Mouse (Mus musculus) liver, embryonic 12.5 days (tissue): Measurements from ENCODE around the gene Mex3b. TPM values are rescaled to one million over a fixed set of nuclear protein-coding genes. Genes with fewer than 3 reads are reported as not detected.

ENCODE experiments used
- ATAC-seq: fragments of 200-750 bp; cut with Nextera tagmentation; 2 replicates; pipeline ENCODE4 v1.8.0; 2017; ENCODE audit warnings: moderate number of reproducible peaks, mild to moderate bottlenecking, moderate library complexity
- H3K27ac ChIP-seq: fragments of 300-500 bp; sonication (generic); 2 replicates; pipeline ENCODE4 v1.5.1; 2016; ENCODE audit warnings: mild to moderate bottlenecking
- H3K27me3 ChIP-seq: fragments of 300-500 bp; sonication (generic); replicated peaks from 2 replicates; pipeline ENCODE4 v1.6.1; 2016; ENCODE audit warnings: mild to moderate bottlenecking, moderate library complexity
- H3K36me3 ChIP-seq: fragments of 300-500 bp; sonication (generic); 2 replicates; pipeline ENCODE4 v1.6.1; 2016; ENCODE audit warnings: mild to moderate bottlenecking, moderate library complexity
- H3K4me1 ChIP-seq: fragments of 300-500 bp; sonication (generic); 2 replicates; pipeline ENCODE4 v1.6.1; 2016
- H3K4me2 ChIP-seq: fragments of 300-500 bp; sonication (generic); 2 replicates; pipeline ENCODE4 v1.6.1; 2016; ENCODE audit warnings: mild to moderate bottlenecking, moderate library complexity
- H3K4me3 ChIP-seq: fragments of 300-500 bp; sonication (generic); 2 replicates; pipeline ENCODE4 v1.5.1; 2016; ENCODE audit warnings: mild to moderate bottlenecking, moderate library complexity
- H3K9ac ChIP-seq: fragments of 300-500 bp; sonication (generic); 2 replicates; pipeline ENCODE4 v1.6.1; 2016; ENCODE audit warnings: mild to moderate bottlenecking, moderate library complexity
- H3K9me3 ChIP-seq: fragments of 300-500 bp; sonication (generic); replicated peaks from 2 replicates; pipeline ENCODE4 v1.6.1; 2016; ENCODE audit warnings: mild to moderate bottlenecking, moderate library complexity
- WGBS: fragments of 180-500 bp; shearing (Covaris S2); methylation state at CpG from one replicate; pipeline ENCODE4 v1.1.7; 2016; ENCODE audit not compliant: insufficient replicate concordance; 5-methylcytosine and 5-hydroxymethylcytosine counted together
- polyA plus RNA-seq: library from polyadenylated mRNA; unstranded; fragments of >200 nt; fragmentation: Nextera tagmentation; extraction: Ambion mirVana; gene quantifications from 2 replicates; pipeline ENCODE4 v1.2.1, GENCODE M21; 2016

The Mex3b gene
- 2.7 and 3.2 TPM in 2 replicates for polyA plus RNA-seq

- H3K36me3 ChIP-seq: 0 out of 2 replicates have a peak, but pooled peaks cover 6% of the 10 kb centered on the region
- H3K27me3 ChIP-seq: peaks cover 69% of the 10 kb centered on the region
- H3K9ac ChIP-seq: peak within 1 kb of the TSS; percentile 75
- peak within 1 kb of the TSS; percentile 87 for H3K4me2 ChIP-seq
- peak within 1 kb of the TSS; percentile 84 for H3K27ac ChIP-seq
- peak within 1 kb of the TSS; percentile 69 for H3K4me3 ChIP-seq
- no peaks in the 10 kb centered on the region for H3K9me3 ChIP-seq
- WGBS: under 1% methylated on average over 81 of the region's 87 CpGs
- H3K4me1 ChIP-seq: peaks cover 44% of the 10 kb centered on the region
- ATAC-seq: peak; percentile 9; the same call in 1 of the 2 replicates
These were observed at the start of gene Mex3b for GRCm38 (mm10) chr7:82867271-82868121. Gene Mex3b, plus strand, starts transcription at chr7:82867333.

- H3K9me3 ChIP-seq: no peaks in the 10 kb centered on the region
- no peak overlapping the region for H3K9ac ChIP-seq
- H3K4me2 ChIP-seq: no peak overlapping the region
- H3K4me3 ChIP-seq: no peak overlapping the region
- no peak for ATAC-seq
- H3K27me3 ChIP-seq: no peaks in the 10 kb centered on the region
- no peaks in the 10 kb centered on the region for H3K36me3 ChIP-seq
- 78% methylated on average over 7 of the region's 7 CpGs for WGBS
- H3K4me1 ChIP-seq: no peaks in the 10 kb centered on the region
- no peak overlapping the region for H3K27ac ChIP-seq
These were observed 47.6 kb upstream of the Mex3b start for GRCm38 (mm10) chr7:82819541-82819940.

- Histone ChIP-seq H3K4me1 (no peaks in the 10 kb centered on the region), H3K36me3 (no peaks in the 10 kb centered on the region), H3K27ac (no peak overlapping the region), H3K4me3 (no peak overlapping the region), H3K9me3 (no peaks in the 10 kb centered on the region), H3K9ac (no peak overlapping the region), H3K4me2 (no peak overlapping the region), H3K27me3 (no peaks in the 10 kb centered on the region)
- ATAC-seq: no peak
- WGBS: 46% methylated on average over 4 of the region's 4 CpGs
These were observed 46.5 kb upstream of the Mex3b start for GRCm38 (mm10) chr7:82820661-82821060.

- ATAC-seq: no peak
- H3K27ac ChIP-seq: no peak overlapping the region
- H3K4me3 ChIP-seq: no peak overlapping the region
- WGBS: 61% methylated on average over 3 of the region's 3 CpGs
- no peaks in the 10 kb centered on the region for H3K4me1 ChIP-seq
- no peaks in the 10 kb centered on the region for H3K27me3 ChIP-seq
- no peak overlapping the region for H3K9ac ChIP-seq
- H3K36me3 ChIP-seq: no peaks in the 10 kb centered on the region
- no peaks in the 10 kb centered on the region for H3K9me3 ChIP-seq
- no peak overlapping the region for H3K4me2 ChIP-seq
These were observed 45.6 kb upstream of the Mex3b start for GRCm38 (mm10) chr7:82821501-82821900.

- Histone ChIP-seq H3K4me3 (no peak overlapping the region), H3K4me1 (no peaks in the 10 kb centered on the region), H3K4me2 (no peak overlapping the region), H3K27ac (no peak overlapping the region), H3K9me3 (no peaks in the 10 kb centered on the region), H3K9ac (no peak overlapping the region), H3K27me3 (no peaks in the 10 kb centered on the region), H3K36me3 (no peaks in the 10 kb centered on the region)
- 52% methylated on average over 1 of the region's 1 CpGs for WGBS
- ATAC-seq: no peak
These were observed 44.6 kb upstream of the Mex3b start for GRCm38 (mm10) chr7:82822528-82822927.

- no peak overlapping the region for H3K4me3 ChIP-seq
- H3K9me3 ChIP-seq: no peaks in the 10 kb centered on the region
- no peaks in the 10 kb centered on the region for H3K36me3 ChIP-seq
- H3K27ac ChIP-seq: no peak overlapping the region
- no peak for ATAC-seq
- H3K4me1 ChIP-seq: no peaks in the 10 kb centered on the region; the same call in 1 of the 2 replicates
- H3K27me3 ChIP-seq: no peaks in the 10 kb centered on the region
- no peak overlapping the region for H3K4me2 ChIP-seq
- H3K9ac ChIP-seq: no peak overlapping the region
- 25% methylated on average over 2 of the region's 2 CpGs for WGBS
These were observed 38.9 kb upstream of the Mex3b start for GRCm38 (mm10) chr7:82828193-82828592.

GRCm38 (mm10) chr7:82829516-82829915 lies 37.6 kb upstream of the Mex3b start:
- H3K9me3 ChIP-seq: no peaks in the 10 kb centered on the region
- ATAC-seq: no peak
- no peaks in the 10 kb centered on the region; the same call in 1 of the 2 replicates for H3K4me1 ChIP-seq
- no peak overlapping the region for H3K4me3 ChIP-seq
- no peak overlapping the region for H3K4me2 ChIP-seq
- no peaks in the 10 kb centered on the region for H3K36me3 ChIP-seq
- no peak overlapping the region for H3K27ac ChIP-seq
- H3K9ac ChIP-seq: no peak overlapping the region
- H3K27me3 ChIP-seq: no peaks in the 10 kb centered on the region
- WGBS: 76% methylated on average over 3 of the region's 3 CpGs

- WGBS: 20% methylated on average over 4 of the region's 4 CpGs
- H3K4me1 ChIP-seq: no peaks in the 10 kb centered on the region
- ATAC-seq: no peak
These were observed 32.7 kb upstream of the Mex3b start for GRCm38 (mm10) chr7:82834471-82834870.

GRCm38 (mm10) chr7:82838414-82838813 lies 28.7 kb upstream of the Mex3b start:
- H3K27ac ChIP-seq: no peak overlapping the region
- H3K36me3 ChIP-seq: no peaks in the 10 kb centered on the region
- H3K4me2 ChIP-seq: no peak overlapping the region
- no peak overlapping the region for H3K4me3 ChIP-seq
- WGBS: 22% methylated on average over 1 of the region's 1 CpGs
- H3K4me1 ChIP-seq: no peaks in the 10 kb centered on the region
- no peak for ATAC-seq
- H3K9ac ChIP-seq: no peak overlapping the region
- no peaks in the 10 kb centered on the region for H3K27me3 ChIP-seq
- no peaks in the 10 kb centered on the region for H3K9me3 ChIP-seq

More at GRCm38 (mm10) chr7:82834471-82834870, 32.7 kb upstream of the Mex3b start:
- Histone ChIP-seq H3K4me3 (no peak overlapping the region), H3K27me3 (no peaks in the 10 kb centered on the region), H3K36me3 (no peaks in the 10 kb centered on the region), H3K4me2 (no peak overlapping the region), H3K27ac (no peak overlapping the region), H3K9ac (no peak overlapping the region), H3K9me3 (no peaks in the 10 kb centered on the region)

- H3K9ac ChIP-seq: no peak overlapping the region
- ATAC-seq: no peak
- 65% methylated on average over 11 of the region's 11 CpGs for WGBS
- no peaks in the 10 kb centered on the region for H3K36me3 ChIP-seq
- H3K4me1 ChIP-seq: no peaks in the 10 kb centered on the region
- H3K27ac ChIP-seq: no peak overlapping the region
- H3K4me2 ChIP-seq: no peak overlapping the region
- H3K27me3 ChIP-seq: no peaks in the 10 kb centered on the region
- no peak overlapping the region for H3K4me3 ChIP-seq
- no peaks in the 10 kb centered on the region for H3K9me3 ChIP-seq
These were observed 28.0 kb upstream of the Mex3b start for GRCm38 (mm10) chr7:82838965-82839675.

- Histone ChIP-seq H3K4me3 (no peak overlapping the region), H3K27ac (no peak overlapping the region), H3K4me2 (no peak overlapping the region), H3K36me3 (no peaks in the 10 kb centered on the region), H3K27me3 (no peaks in the 10 kb centered on the region), H3K4me1 (no peaks in the 10 kb centered on the region), H3K9ac (no peak overlapping the region), H3K9me3 (no peaks in the 10 kb centered on the region)
- ATAC-seq: no peak
- WGBS: 41% methylated on average over 10 of the region's 10 CpGs
These were observed 24.8 kb upstream of the Mex3b start for GRCm38 (mm10) chr7:82842222-82842920.

- Histone ChIP-seq H3K27ac (no peak overlapping the region), H3K9ac (no peak overlapping the region), H3K4me3 (no peak overlapping the region), H3K4me1 (no peaks in the 10 kb centered on the region), H3K4me2 (no peak overlapping the region), H3K36me3 (no peaks in the 10 kb centered on the region), H3K27me3 (no peaks in the 10 kb centered on the region), H3K9me3 (no peaks in the 10 kb centered on the region)
- 75% methylated on average over 3 of the region's 3 CpGs for WGBS
- ATAC-seq: no peak
These were observed 16.4 kb upstream of the Mex3b start for GRCm38 (mm10) chr7:82850756-82851155.
